Mouse (Mus musculus) C2C12 (cell line): ENCODE measurements at regions not wholly inside any gene's neighbourhood (a gene's known extent, or its start where the extent isn't known, plus 50 kb on each side); places are given as distances from the start of the nearest gene placed in this dataset.

Experiments
- H3K27me3 ChIP-seq: one replicate; pipeline ENCODE4 v1.6.1; 2011; ENCODE audit not compliant: control insufficient read depth, insufficient read depth, insufficient read length
- H3K36me3 ChIP-seq: one replicate; pipeline ENCODE4 v1.6.1; 2011; ENCODE audit not compliant: control insufficient read depth, insufficient read depth
- H3K4me3 ChIP-seq: one replicate; pipeline ENCODE4 v1.5.1; 2011; ENCODE audit warnings: mild to moderate bottlenecking, control low read depth; ENCODE audit not compliant: poor library complexity, insufficient read depth, severe bottlenecking
- H3K79me2 ChIP-seq: one replicate; pipeline ENCODE4 v1.6.1; 2011; ENCODE audit not compliant: control insufficient read depth, insufficient read depth
- H3K79me3 ChIP-seq: one replicate; pipeline ENCODE4 v1.6.1; 2011; ENCODE audit warnings: low read depth, control low read depth
- H3ac ChIP-seq: one replicate; pipeline ENCODE3; 2011; ENCODE audit warnings: low read depth; ENCODE audit not compliant: control insufficient read depth, insufficient read length
- CEBPB ChIP-seq: IDR thresholded peaks from one replicate; pipeline ENCODE4 v1.6.1; 2011; ENCODE audit warnings: low read depth, mild to moderate bottlenecking, control low read depth, moderate library complexity
- CTCF ChIP-seq: IDR thresholded peaks from one replicate; pipeline ENCODE4 v1.5.1; 2011; ENCODE audit not compliant: control insufficient read depth, insufficient read depth, insufficient read length
- FOSL1 ChIP-seq: IDR thresholded peaks from one replicate; pipeline ENCODE4 v1.8.0; 2011; ENCODE audit warnings: mild to moderate bottlenecking, low read length; ENCODE audit not compliant: poor library complexity, insufficient read depth, severe bottlenecking
- MAX ChIP-seq: IDR thresholded peaks from one replicate; pipeline ENCODE4 v1.6.1; 2011; ENCODE audit warnings: mild to moderate bottlenecking, control low read depth
- MYOD1 ChIP-seq: IDR thresholded peaks from one replicate; pipeline ENCODE4 v1.6.1; 2011; ENCODE audit warnings: low read depth; ENCODE audit not compliant: control insufficient read depth, insufficient read length
- MYOG ChIP-seq: IDR thresholded peaks from one replicate; pipeline ENCODE4 v1.6.1; 2011; ENCODE audit not compliant: control insufficient read depth, insufficient read length; ENCODE audit errors: extremely low read depth
- USF1 ChIP-seq: IDR thresholded peaks from one replicate; pipeline ENCODE4 v1.6.1; 2011; ENCODE audit warnings: low read depth, mild to moderate bottlenecking, control low read depth, moderate library complexity

DNA sequence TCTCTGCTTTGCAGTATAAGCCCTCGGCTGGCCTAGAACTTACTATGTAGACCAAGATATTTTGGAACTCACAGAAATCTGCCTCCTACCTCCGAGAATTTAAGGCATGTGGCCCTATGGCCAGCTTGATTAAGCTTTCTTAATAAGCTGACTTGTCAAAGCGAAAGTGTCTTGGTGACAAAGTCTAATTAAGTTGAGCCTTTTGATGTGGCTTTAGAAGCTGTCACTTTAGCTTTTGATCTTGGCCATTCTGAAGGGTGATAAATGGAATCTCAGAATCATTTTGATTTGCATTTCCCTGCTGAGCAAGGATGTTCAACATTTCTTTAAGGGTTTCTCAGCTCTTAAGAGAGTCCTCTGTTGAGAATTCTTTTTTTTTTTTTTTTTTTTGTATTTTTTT lies 67.6 kb upstream of the Tdrd3 start:
- no peaks in the 10 kb centered on the region for H3K27me3 ChIP-seq
- no peaks in the 10 kb centered on the region for H3K79me3 ChIP-seq
- no peak overlapping the region for H3K4me3 ChIP-seq
- no peak for TF ChIP-seq CEBPB
- no peak for TF ChIP-seq MAX
- no peak for TF ChIP-seq CTCF
- no peak for TF ChIP-seq FOSL1
- TF ChIP-seq MYOD1 = no peak
- TF ChIP-seq USF1 = no peak
- no peak for TF ChIP-seq MYOG
- no peak overlapping the region for H3ac ChIP-seq
- no peaks in the 10 kb centered on the region for H3K36me3 ChIP-seq
- H3K79me2 ChIP-seq = no peaks in the 10 kb centered on the region

DNA sequence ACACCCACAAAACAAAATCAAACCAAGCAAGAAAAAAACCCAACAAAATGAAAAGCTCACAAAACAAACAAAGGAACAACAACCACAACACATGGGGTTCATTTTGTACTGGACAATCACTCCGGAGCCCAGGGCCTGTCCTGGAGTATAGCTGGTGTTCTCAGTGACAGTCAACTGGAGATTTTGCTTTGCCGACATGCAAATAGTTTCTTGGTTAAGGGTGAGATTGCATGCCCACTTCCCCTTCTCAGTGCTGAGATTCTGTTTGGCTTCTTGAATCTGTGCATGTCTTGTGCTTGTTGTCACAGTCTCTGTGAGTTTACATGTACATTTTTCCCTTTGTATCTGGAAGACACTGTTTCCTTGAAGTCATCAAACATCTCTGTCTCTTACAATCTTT lies 50.6 kb upstream of the Tdrd3 start:
- Histone ChIP-seq H3K27me3 (no peaks in the 10 kb centered on the region), H3K79me2 (no peaks in the 10 kb centered on the region), H3ac (no peak overlapping the region), H3K36me3 (no peaks in the 10 kb centered on the region), H3K4me3 (no peak overlapping the region), H3K79me3 (no peaks in the 10 kb centered on the region)
- no peak for TF ChIP-seq USF1
- no peak for TF ChIP-seq MAX
- TF ChIP-seq FOSL1 = no peak
- no peak for TF ChIP-seq MYOD1
- no peak for TF ChIP-seq CTCF
- TF ChIP-seq CEBPB = no peak
- no peak for TF ChIP-seq MYOG
